Mouse (Mus musculus): ENCODE data around the gene Orm1. TPM values are rescaled to one million over a fixed set of nuclear protein-coding genes. Genes with fewer than 3 reads are reported as not detected.

Orm1 gene
- total and polyA plus RNA-seq, 3 experiments: not detected

DNA sequence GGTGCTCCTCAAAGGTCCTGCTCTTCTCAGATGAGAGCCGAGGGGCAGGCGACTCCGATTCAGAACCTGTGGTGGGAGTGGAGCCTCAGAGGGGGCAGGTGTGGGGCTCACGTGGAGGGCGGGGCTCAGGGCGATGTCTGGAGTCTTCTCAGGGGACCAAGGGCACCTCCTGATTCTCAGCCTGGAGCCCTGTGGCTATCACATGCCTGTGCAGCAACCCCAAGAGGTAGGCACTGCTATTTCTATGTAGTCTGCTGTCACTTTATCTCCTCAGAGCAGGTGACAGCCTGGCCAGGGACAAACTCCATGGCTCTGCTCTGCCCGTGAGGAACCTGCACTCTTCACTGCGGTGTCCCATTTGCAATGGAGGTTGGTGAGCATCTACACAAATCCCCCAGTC lies 29.0 kb downstream of the Orm1 start:
- Histone ChIP-seq H3K27me3 (ENCODE audit: control insufficient read depth in 1 of 2, insufficient read depth in 2 of 2, low read length in 2 of 2) (no peaks in the 10 kb centered on the region), H3K4me1 (ENCODE audit: control insufficient read depth in 1 of 2, insufficient read depth in 2 of 2, low read length in 2 of 2) (peaks cover 0 to 16% of the 10 kb centered on the region in 2 experiments; a peak in 3 of 4 replicates), H3K9ac (ENCODE audit: control insufficient read depth, low read depth, low read length, poor library complexity, severe bottlenecking) (no peak overlapping the region), H3K36me3 (ENCODE audit: control insufficient read depth in 1 of 2, insufficient read depth in 2 of 2, low read length in 2 of 2) (peaks cover 0 to 14% of the 10 kb centered on the region in 2 experiments; a peak in 2 of 4 replicates), H3K79me2 (ENCODE audit: control insufficient read depth, insufficient read depth, low read length, poor library complexity) (no peaks in the 10 kb centered on the region), H3K9me3 (replicated peaks; ENCODE audit: insufficient read depth, low read length) (no peaks in the 10 kb centered on the region), H3K27ac (ENCODE audit: control insufficient read depth, low read depth, low read length) (no peak overlapping the region), H3K4me3 (ENCODE audit: control insufficient read depth in 1 of 2, insufficient read depth in 1 of 2, low read depth in 2 of 2, low read length in 2 of 2) (no peak overlapping the region)
- no peak for TF ChIP-seq MAZ (IDR thresholded peaks at IDR 0.05; ENCODE audit: low read depth, low read length)
- no peak for TF ChIP-seq POLR2AphosphoS5 (IDR thresholded peaks at IDR 0.05; ENCODE audit: borderline replicate concordance, low read depth, low read length)
- TF ChIP-seq RAD21 (IDR thresholded peaks at IDR 0.05; ENCODE audit: low read depth, low read length): no peak
- TF ChIP-seq JUND (IDR thresholded peaks at IDR 0.05; ENCODE audit: low read depth, low read length): no peak
- no peak for TF ChIP-seq ETS1 (IDR thresholded peaks at IDR 0.05; ENCODE audit: low read depth, low read length)
- DNase-seq (ENCODE audit: low read depth, low spot score): no peak

DNA sequence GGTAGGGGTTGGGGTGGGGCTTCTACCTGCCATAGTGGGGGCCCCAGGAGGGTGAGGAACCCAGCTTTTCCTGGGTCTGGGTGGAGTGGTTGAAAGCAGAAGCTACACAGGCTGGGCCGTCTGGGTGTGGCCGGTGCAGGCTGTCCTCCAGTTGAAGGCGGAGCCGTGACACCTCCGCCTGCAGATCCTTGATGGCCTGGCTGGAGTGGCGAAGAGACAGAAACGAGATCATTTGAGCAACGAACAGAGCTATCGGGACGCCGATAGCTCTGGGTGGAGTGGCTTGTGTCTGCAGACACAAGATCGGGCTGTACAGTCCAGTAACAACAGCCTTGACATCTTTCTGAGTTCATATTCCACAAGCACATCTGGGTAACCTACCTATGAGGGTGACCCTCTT lies 30.0 kb downstream of the Orm1 start:
- Histone ChIP-seq H3K36me3 (ENCODE audit: control insufficient read depth in 1 of 2, insufficient read depth in 2 of 2, low read length in 2 of 2) (peaks cover 0 to 14% of the 10 kb centered on the region in 2 experiments; a peak in 2 of 4 replicates), H3K9me3 (replicated peaks; ENCODE audit: insufficient read depth, low read length) (no peaks in the 10 kb centered on the region), H3K27me3 (ENCODE audit: control insufficient read depth in 1 of 2, insufficient read depth in 2 of 2, low read length in 2 of 2) (no peaks in the 10 kb centered on the region), H3K79me2 (ENCODE audit: control insufficient read depth, insufficient read depth, low read length, poor library complexity) (no peaks in the 10 kb centered on the region), H3K4me3 (ENCODE audit: control insufficient read depth in 1 of 2, insufficient read depth in 1 of 2, low read depth in 2 of 2, low read length in 2 of 2) (0 out of 4 replicates have a peak overlapping the region, but pooled peaks of 1 of the 2 experiments have one; percentile 2), H3K4me1 (ENCODE audit: control insufficient read depth in 1 of 2, insufficient read depth in 2 of 2, low read length in 2 of 2) (peaks cover 0 to 16% of the 10 kb centered on the region in 2 experiments; a peak in 3 of 4 replicates), H3K9ac (ENCODE audit: control insufficient read depth, low read depth, low read length, poor library complexity, severe bottlenecking) (peak overlapping the region; percentile 31), H3K27ac (ENCODE audit: control insufficient read depth, low read depth, low read length) (peak overlapping the region; percentile 64)
- DNase-seq (ENCODE audit: low read depth, low spot score): peak; percentile 81
- TF ChIP-seq MAFK (IDR thresholded peaks at IDR 0.05; ENCODE audit: borderline replicate concordance, low read depth, low read length) (no peak), UBTF (IDR thresholded peaks at IDR 0.05; ENCODE audit: borderline replicate concordance, insufficient read depth, low read depth, low read length) (no peak), MYC (IDR thresholded peaks at IDR 0.05; ENCODE audit: low read depth, low read length) (no peak), CHD1 (IDR thresholded peaks at IDR 0.05; ENCODE audit: low read depth, low read length) (no peak), SIN3A (IDR thresholded peaks at IDR 0.05; ENCODE audit: low read length) (no peak), USF2 (IDR thresholded peaks at IDR 0.05; ENCODE audit: borderline replicate concordance in 1 of 2, insufficient read depth in 1 of 2, low read depth in 1 of 2, low read length in 2 of 2) (no peak), NELFE (IDR thresholded peaks at IDR 0.05; ENCODE audit: low read depth, low read length) (no peak), HCFC1 (IDR thresholded peaks at IDR 0.05; ENCODE audit: low read depth, low read length) (no peak), POLR2A (IDR thresholded peaks at IDR 0.05; ENCODE audit: control insufficient read depth in 1 of 2, insufficient read depth in 1 of 2, low read depth in 1 of 2, low read length in 2 of 2, poor library complexity in 1 of 2) (peak in 1 of 2 experiments; percentile 32; a peak in 1 of 4 replicates), ZKSCAN1 (IDR thresholded peaks at IDR 0.05; ENCODE audit: low read depth, low read length) (no peak), EP300 (IDR thresholded peaks at IDR 0.05; ENCODE audit: low read depth in 1 of 2, low read length in 2 of 2) (peak in 1 of 2 experiments; percentile 32; a peak in 1 of 4 replicates)
